Mouse (Mus musculus) spleen, postnatal 10 days (tissue): ENCODE results near the gene Shank2.

Source experiments
- DNase-seq, 2 experiments: peaks; one replicate each; pipeline ENCODE4 v3.0.0; 2021 to 2022; ENCODE audit warnings: low spot score in 2 of 2

The Shank2 gene

DNA sequence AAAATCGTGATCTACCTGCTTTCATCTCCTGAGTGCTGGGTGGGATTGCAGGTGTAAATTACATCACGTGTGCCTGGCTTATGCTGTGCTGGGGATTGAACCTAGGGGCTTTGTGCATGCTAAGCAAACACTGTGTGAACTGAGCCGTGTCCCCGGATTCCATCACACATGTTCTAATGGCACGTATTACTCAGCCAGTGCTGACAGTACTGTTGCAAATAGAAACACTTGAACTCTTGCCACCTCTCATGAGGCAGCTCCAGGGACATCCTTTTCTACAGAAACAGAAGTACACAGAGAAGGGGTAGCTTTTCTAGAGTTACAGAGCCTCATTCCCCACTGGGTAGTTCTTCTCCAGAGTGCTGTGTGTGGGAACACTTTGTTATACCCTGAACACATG lies 168.5 kb downstream of the Shank2 start:
- DNase-seq: no peak

DNA sequence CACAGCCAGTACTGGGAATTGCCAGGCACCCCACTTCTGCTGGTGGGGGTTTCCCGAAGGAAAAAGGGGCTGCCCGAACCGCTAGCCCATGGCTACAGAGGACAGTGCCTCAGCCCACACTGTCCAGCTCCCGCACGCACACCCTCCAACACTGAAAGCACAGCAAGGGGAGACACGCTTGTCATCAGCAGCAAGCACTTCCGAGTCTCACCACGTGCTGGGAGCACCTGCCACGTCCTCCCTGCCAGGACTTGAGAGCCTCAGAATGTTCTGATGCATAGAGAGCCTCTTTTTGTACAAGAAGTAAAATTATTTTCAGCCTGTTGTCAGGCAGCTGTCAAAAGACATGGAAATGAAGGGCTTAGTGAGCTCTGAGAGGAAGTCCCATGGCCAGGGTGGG lies 169.0 kb downstream of the Shank2 start:
- no peak for DNase-seq

DNA sequence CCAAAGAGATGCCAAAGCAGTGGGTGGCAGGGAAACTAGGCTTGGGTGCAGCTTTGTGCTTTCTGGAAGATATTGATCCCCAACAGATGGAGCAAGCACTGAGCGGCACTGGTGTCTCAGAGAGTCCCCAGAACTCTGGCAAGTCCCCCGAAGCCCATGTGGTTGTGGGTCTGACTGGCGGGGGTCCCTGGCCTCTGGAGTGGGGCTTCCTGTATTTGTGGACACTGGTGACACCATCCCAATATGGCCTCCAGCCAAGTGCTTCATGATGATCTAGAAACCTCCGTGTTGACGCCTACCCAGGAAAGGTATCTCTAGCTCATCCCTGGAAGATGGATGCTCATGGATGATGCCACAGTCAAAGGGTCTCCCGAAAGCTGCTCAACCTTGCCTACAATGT lies 172.1 kb downstream of the Shank2 start:
- no peak for DNase-seq

DNA sequence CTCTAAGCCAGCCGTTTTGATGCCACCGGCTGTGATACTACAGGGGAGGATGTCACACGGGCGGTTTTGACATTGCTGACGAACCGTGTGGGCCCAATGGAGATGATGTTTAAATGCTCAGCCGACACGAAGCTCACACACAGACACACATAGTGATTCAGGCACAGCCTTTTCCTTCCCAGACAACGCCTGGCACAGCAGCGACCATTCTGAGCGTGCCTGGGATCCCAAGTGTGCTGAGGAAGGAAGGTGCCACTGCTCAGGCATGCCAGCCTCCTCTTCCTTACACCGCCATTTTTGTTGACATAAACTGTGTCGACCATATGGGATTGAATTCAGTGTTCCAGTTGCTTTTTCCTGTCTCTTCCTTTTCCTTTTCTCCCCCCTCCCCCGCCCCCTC lies 172.6 kb downstream of the Shank2 start:
- no peak for DNase-seq

DNA sequence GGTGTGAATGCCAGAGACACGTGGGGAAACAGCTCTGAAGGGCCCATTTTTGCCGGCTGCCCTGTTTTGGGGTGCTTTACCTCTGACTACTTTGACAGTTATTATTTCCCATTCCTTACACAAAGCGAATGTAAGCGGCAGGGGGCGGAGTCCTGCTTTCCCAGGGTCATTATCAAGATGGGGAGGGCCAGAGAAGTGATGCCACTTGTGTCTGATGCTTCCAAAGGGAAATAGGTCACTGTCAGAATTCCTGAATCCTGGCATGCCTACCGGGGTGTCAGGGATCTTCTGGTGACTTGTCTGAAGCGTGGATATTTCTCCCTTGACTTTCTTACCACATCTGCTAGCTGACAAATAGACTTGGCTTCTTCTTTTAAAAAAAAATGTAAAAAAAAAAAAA lies 173.3 kb downstream of the Shank2 start:
- no peak for DNase-seq

DNA sequence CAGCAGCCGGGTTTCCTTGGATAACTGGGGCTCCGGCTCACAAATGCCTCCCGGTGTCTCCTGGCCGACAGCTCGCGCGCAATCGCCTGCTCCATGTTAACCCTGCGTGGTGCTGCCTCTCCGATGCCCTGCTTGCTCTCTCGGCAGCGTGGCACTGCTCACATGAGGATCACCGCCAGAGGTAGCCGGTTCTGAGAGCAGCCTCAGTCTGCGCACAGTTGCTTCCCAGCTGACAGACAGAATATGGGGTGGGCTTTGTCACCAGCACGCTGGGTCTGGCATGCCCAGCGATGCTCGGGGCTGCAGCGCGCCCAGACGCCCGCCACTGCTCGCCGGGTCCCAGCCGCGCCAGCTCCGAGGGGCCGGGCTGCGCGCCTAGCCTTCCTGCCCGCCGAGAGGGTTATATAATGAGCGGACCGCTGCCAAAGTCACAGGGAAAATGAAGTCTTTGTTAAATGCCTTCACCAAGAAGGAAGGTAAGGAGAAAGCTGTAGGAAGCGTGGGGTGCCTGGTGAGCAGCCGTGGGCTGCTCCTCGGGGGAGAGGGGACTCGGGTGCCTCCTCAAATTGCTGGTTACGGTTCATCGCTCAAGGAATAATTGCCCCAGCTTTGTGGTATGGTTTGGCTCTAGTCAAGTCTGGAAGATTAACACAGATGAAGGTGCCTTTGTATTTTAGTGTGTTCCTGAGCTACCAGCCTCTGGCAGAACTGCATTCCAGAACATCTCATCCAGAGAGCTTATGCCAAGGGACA lies 173.9 kb downstream of the Shank2 start:
- no peak for DNase-seq

DNA sequence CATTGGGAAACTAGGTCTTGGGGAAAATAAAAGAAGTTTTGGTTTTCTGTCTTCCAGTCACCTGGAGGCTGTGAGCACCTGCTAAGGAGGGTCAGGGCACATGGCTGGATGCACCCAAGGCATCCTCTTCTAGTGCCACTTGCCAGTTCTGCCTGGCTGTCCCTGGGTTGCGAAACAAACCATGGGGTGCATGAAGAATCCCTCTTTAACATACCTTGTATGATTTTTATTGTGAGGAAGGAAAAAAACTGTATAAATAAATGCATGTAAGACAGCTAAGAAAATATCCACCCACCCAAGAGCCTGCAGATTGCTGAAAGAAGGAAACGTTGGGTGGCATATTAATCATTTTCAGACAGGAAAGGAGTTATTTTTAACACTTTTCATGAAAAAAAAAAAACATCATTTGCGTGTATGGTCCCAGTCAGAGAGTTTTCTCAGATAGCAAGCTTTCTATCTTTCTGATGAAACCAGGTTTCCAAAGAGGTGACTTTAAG lies 174.6 kb downstream of the Shank2 start:
- DNase-seq: no peak

DNA sequence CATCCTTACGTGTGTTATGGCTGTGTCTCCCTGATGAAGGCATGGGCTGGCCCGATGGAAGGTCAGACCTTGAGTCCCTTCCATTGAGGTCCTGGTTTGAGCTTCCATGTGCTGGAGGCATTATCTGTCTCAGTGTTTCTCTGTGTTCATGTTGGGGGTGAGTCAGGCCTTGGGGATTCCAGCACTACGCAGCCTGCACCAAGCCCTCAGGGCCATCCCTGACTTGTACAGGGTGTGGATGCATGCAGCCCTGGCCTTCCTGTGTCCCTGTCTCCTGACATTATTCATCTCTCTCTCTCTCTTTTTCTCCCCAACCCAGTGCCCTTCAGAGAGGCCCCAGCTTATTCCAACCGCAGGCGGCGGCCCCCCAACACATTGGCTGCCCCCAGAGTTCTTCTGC lies 177.7 kb downstream of the Shank2 start:
- DNase-seq: no peak

DNA sequence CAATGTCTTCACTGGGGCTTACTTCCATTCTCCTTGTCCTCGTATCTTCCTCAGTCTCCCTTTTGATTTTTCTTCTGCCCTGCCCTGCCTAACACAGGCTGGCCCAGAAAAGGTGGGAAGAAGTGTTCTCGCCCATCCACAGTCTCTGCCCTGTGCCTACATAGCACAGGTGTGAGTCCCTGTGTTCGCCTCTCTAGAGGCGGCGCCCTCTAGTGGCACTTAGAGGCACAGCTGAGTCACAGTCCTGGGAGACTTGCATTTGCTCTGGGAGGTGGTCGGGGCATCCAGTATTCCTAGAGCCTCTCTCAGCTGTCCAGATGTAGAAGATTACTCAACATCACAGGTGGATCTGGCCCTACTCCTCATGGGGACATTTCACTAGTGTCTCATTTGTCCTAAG lies 179.2 kb downstream of the Shank2 start:
- peak; percentile 9 to 61 for DNase-seq

DNA sequence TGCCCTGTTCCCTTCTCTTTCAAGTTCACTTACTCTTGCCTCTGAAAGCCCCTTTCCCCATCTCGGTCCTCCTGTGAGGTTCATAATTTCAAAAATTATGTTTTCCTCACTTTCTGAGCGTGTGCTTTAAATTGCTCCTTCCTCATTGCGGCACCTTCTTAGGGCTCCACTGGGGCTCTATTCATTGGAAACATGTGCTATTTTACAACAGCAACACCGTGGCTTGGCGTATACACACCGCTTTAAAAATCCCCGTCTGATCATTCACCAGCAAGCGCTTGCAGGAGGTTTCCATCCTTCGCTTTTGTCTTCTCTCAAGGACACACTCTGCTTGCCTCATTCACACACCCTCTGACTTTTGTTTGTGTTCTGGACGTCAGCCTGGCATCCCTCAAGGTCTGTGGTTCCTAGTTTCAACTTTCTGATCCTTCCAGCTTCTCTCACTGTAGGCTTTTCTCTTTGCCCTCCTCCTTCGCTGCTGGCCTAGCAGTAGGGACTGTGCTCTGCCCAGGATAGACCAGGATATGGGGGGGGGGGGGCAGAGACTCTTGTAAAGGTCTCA lies 186.2 kb downstream of the Shank2 start:
- no peak for DNase-seq

DNA sequence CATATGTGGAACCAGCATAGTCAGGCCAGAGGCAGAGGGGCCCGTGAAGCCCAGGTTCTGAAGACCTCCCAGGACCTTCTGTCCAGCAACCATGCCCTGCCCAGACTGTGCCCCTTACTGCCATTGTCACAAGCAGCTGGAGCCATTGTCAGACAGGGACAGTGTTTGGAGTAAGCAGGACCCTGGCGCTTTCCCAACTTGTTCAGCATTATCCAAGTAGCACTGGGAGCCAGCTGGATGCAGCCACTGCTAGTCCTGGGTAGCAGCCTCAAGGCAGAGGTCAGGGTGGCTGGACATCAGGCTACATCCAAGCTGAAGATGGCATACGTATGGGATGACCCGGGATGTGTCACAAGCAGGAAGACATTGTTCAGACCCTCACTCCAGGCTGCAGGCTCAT lies 187.7 kb downstream of the Shank2 start:
- DNase-seq: no peak

DNA sequence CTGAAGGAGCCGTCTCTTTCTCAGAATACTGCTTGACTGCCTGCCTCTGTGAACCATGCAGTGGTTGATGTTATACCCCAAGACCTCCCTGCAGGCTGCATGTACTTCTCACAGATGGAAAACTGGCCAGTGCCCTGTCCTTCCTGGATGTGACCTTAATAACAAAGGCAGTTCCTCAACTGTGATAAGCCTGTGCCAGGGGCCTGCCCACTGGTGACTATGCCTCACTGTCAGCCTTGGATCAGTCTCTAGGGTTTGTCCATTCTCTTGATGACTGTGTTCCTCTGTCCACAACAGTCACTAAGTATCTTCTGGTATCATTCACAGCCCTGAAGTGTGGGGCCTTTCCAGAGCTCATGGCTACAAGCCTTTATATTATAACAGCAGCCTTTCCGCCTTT lies 196.8 kb downstream of the Shank2 start:
- no peak for DNase-seq

DNA sequence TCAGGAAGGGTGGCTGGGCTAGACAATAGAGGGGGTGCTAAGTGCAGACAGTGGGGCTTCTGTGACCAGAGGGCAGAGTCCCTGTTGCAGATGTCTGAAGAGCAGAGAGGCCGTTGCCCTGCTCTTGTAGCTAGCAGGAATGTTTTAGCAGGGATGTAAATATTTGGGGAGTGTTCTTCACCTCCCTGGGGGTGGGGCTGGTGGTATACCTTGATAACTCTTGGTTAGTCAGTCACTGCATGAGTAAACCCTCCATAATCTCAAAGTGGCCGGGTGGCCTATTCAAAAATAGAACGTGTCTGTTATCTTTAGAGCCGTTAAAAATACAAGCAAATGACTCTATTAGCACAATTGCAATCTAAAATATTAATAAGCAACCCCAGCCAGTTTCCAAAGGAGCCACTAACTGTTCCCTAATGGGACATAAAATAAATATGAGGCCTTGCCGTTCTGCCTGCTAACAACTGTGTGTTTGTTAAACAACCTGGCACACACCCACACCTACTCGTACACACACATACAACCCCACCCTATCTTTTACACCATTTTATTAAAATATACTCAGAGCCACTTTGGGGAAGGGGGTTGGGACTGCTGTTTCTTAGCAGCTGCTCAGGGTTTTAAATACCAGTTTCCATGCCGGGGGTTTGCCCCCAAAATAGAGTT lies 200.4 kb downstream of the Shank2 start:
- DNase-seq: no peak

DNA sequence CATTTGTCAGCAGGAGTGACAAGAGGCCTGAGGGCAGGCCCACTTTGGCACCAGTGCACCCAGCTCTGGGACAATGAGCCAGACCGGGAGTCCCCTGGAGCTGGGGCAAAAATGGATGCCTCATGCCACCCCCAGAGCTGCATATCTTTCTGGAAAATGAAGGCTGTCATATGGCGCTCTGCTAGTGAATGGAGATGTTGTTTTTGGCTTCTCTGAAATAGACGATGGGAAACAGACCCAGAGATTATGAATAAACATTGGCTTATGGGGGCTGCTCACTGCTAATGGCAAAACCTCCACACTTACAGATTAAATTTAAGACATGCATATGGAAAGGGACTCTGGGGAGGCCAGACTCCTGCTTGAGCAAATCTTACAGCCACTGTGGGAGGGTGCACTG lies 202.6 kb downstream of the Shank2 start:
- no peak for DNase-seq

DNA sequence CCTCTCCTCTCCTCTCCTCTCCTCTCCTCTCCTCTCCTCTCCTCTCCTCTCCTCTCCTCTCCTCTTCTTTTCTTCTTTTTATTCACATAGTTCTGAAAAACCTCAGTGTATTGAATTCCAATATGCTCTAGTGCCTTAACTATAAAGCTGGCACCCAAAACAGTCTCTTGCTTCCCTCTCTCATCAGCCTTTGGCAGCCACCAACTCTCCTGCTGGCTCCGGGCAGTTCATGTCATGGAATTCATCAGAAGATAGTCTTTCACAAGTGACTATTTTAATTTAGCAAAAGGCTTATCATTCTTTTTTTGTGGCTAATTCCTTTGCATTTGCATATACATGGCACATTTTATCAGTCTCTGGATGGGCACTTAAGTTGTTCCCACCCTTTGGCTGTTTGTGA lies 203.4 kb downstream of the Shank2 start:
- no peak for DNase-seq

DNA sequence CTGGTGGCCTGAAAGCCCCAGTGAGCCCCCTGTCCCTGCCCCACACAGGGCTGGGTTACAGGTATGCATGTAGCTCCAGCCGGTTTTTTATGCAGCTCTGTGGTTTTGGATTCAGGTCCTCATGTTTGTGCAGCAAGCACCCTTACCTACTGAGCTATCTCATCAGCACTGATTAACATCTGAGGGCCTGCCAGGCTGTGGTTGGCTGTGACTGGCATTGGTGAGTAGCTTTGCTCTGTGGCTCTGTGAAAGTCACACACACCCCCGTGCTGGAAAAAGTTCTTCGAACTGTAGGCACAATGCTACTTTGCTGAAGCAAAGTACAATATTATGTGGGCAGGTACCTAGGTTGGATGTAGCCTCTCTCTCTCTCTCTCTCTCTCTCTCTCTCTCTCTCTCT lies 204.1 kb downstream of the Shank2 start:
- no peak for DNase-seq

DNA sequence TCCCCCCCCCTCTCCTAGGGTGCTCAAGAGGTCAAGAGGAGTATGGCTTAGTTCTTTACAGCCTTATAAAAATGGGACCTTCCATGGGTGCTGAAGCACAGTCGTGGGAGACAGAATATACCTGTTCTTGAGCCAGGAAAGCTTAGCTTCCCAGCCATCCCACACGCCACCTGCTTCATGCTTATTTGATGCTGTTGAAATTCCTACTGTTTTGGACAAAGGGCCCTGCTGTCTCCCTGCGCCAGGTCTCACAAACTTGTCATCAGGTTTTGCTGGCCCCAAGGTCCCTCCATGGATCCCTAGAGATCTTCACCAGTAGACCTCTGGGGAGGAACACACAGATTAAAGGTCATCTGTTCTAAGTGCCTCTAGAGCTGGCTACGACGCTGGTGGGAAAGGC lies 204.5 kb downstream of the Shank2 start:
- no peak for DNase-seq

DNA sequence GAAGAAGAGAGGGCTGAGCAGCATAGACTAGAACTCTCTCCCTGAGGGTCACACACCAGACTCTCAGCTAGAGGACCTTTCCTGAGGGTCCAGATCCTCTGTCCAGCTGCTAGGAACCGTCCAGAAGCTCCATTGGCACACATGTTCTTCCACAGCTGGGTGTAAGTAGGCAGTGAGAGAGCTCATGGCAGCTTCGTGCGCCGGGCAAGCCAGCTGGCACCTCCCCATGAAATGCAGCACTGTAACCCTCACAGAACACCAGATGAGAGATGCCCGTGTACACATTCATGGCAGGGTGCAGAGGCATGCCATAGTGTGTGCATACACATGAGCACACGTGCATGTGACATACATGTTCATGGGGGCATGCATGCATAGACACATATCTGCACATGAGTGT lies 205.4 kb downstream of the Shank2 start:
- DNase-seq: no peak

DNA sequence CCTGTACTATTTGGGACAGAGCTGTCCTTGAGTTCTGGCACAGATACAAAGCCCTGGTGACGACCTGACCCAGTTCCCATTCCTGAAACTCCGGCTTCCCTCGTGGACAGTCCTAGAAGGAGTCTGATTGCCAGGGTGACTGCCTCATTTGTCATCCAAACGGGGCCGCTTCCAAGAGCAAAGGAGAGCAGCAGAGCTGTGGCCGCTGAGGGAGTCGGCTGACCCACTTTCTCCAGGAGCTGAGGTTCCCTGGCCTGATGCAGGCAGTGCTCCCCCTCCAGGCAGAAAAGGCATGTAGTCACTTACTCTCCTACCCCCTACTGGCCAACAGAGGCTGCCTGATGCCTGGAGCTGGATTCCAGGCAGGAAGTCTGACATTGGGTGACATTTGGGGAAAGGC lies 206.1 kb downstream of the Shank2 start:
- no peak for DNase-seq

DNA sequence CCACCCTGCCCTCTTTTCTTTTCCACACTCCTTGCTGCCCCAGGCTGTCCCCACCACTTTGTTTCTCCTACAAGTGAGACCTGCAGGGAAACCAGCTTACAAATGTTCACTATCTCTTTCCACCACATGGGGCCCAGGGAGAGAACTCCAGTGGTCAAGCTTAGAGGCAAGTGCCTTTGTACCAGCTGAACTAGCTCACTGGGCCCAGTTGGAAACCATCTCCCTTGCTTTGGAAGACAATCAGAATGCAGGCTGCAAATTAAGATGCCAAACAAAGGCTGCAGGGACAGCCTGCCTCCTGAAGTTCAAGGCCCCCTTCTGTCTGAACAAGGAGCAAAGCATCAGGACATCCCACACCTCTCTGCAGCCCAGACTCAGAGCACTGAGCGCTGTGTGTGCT lies 206.9 kb downstream of the Shank2 start:
- no peak for DNase-seq

DNA sequence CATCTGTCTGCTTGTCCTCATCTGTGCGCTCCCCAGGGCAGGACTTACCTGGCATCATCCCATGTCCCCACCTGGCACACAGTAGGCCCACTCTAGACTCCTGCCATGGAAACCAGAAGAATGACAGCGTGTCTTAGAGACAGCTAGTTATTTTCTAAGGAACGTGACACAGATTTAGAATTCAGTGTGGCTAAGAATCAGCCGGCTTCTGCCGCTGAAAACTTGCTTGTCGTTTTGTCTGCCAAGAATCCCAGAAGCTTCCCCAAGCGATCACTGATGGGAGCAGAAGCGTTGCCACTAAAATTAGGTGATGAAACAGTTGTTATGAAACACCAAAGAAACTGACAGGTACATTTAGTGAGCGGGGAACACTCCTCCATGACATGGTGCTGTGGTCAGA lies 208.8 kb downstream of the Shank2 start:
- DNase-seq: no peak

DNA sequence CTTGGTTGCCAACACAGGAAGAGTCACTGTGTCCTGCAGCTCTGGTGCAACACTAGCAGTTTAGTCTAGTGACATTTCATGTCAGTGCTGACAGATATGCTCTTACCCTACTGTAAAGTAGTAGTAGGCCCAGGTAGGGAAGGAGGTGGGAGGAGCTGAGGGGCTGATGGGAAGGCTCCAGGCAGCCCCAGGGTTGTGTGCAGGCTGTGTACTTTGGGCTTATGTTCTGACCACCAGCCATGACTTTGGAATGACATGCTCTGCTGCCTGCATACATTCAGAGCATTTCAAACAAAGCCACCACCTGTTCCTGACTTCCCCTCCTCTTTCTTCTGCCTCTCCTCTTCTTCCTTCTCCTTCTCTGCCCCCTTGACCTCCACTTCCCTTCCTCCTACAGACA lies 211.0 kb downstream of the Shank2 start:
- DNase-seq: no peak

DNA sequence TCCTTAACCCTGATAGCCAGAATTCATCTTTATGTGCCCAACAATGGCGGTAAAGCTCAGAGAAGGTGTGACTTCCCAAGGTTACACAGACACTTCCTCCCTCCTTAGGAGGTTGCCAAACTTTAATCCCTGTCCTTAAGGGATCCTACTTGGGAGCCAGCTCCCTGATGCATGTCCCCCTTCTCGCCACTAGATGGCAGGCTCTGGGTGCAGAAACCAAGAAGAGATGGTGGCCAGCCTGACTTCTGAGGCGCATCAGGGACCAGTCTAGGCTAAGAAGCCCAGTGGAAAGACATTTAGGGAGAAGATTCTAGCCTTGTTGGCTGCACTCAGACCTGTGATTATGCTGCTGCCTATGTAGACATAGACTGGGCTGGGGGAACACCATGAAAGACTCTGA lies 215.5 kb downstream of the Shank2 start:
- DNase-seq: peak in 1 of 2 experiments; percentile 52
